Mouse (Mus musculus) adrenal gland, adult (tissue): Measurements from ENCODE around the gene Tesk1.
A peak's percentile ranks its signal among the peaks of the same experiment; 100 is the strongest.

ENCODE experiments used
- DNase-seq, 2 experiments: peaks; one replicate each; pipeline ENCODE4 v3.0.0; 2022 to 2023; ENCODE audit warnings: low spot score in 1 of 2; ENCODE audit not compliant: inconsistent age in 2 of 2

Tesk1 gene

DNA sequence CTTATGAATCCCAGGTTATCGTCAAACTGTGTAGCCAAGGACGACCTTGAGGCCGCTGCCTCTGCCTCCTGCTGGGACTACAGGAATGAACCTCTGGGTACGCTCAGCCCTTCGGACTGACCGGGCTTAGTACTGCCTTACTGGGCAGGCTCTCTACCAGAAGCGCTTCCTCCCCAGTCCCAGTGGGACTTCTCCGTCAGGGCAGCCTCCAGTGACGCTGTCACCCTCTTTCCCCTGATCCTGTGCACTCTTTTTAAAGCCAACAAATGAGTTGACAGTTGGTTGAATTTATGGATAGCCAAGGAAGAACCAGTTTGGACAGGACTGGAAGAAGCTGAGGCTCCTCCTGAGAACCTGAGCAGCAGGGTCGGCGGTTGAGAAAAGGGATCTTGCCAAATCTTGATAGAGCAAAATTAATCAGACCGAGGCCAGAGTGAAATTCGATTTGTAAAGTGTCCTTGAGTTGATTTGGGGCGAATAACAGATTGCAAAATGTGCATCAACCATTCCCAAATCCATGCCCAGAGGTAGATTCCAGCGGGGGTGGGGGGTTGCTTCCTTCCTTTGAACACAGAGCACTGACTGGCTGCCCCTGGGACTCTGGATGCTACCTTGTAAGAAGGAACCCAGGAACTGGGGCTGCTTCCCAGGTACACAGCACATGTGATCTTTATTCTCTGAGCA, 22.6 kb upstream of the Tesk1 start:
- DNase-seq = peak; percentile 68 to 85

DNA sequence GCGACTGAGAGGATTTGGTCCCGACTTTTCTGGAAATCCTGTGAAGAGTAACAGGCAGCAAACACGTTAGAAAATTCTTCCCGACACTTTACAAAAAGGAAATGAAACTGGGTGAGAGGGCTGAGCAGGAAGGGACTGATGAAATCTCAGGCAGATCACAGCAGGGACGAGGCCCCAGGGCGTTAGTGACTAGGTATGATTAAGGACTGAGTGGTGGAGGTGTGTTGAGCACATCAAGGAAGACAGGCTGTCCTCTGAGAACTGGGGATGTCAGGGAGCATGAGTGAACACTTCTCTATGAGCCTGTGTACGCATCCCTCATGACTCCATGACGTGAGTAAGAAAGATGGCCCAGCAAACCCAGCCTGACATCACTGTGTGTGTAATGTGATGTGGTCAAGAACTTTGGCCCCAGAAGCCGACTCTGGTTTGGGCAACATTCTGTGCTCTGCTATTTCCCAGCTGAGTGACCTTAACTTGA, 21.9 kb upstream of the Tesk1 start:
- DNase-seq = peak in 1 of 2 experiments; percentile 23

DNA sequence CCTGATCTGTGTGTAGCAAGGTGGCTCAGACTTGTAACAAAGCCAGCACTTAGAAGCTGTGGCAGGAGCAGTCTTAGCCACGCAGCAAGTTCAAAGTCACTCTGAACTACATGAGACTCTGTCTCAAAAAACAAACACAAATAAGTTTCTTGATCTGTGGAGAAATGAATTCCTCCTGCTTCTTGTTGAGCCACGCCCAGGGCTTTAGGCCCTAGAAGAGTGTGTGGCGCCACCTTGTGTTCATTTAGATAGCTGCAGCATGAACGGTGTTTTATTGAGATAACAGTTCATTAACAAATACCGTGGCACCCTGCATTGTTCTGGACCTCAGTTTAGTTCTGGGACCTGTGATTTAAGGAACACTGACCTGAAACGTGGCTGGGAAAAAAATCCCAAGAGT, 21.4 kb upstream of the Tesk1 start:
- peak; percentile 82 to 95 for DNase-seq

DNA sequence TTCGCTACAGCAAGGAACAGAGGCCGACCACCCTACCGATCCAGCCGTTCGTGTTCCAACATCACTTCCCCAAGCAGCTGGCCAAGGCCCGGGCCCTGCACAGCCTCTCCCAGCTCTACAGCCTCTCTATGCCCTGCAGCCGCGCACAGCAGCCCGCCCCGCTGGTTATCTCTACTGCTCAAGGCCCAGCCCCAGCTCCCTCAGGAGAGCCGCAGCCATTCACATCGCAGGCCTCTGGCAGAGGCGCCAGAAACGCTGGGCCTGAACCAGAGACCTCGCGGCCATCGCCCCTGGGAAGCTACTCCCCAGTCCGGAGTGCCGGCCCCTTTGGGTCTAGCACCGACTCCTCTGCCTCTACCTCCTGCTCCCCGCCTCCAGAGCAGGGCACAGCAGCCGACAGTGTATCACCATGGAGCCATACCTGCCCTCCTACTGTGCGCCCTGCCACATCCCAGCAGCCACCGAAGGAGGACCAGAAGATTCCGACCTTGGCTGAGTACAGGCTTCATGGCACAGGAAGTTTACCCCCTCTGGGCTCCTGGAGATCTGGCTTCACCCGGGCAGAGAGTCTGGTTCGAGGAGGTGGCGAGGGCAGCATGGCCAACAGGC, 20.0 kb upstream of the Tesk1 start:
- DNase-seq = peak in 1 of 2 experiments; percentile 3

DNA sequence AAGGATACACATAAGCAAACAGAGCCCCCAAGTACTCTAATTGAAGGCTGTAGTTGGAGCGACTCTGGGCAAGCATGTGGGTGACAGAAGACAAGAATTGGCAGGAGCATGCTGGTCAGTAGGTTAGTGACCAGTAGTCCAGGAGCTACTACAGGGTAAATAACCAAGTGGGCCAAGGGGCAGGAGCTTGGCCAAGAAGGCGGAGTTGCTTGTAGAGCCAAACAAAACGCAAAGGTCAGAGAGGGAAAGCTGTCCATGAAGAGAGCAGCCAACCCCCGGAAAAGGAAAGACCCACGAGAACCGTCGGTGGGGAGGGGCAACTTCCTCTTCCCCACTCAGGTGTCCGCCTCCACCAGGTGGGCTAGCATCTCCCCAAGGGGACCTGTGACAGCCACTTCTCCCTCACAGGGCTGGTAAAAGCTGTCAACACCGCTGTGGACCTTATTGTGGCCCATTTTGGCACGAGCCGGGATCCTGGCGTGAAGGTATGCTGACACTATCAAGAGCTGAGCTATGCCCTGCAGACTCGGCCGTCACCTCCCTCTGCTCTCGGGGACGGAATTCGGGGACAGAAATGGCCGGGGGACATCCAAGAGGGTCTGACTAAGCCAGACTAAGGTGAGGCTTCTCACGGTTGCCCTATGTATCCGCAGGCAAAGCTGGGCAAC, 18.3 kb upstream of the Tesk1 start:
- peak in 1 of 2 experiments; percentile 70 for DNase-seq

DNA sequence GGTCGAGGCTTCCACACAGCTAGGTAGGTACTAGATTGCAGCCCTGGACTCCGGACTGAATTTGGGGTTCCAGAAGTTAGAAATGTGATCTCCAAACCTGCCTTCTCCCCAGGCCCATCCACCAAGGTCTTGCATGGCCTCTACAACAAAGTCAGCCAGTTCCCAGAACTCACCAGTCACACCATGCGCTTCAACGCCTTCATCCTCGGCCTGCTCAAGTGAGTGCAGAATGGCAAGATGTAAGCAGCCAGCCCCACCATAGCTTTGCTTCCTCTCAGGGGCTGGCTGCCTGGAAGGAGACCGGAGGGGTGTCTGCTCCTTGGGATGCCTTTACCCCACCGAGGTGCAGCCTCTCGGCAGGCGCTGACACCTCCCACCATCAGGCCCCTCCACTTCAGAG, 17.7 kb upstream of the Tesk1 start:
- no peak for DNase-seq

DNA sequence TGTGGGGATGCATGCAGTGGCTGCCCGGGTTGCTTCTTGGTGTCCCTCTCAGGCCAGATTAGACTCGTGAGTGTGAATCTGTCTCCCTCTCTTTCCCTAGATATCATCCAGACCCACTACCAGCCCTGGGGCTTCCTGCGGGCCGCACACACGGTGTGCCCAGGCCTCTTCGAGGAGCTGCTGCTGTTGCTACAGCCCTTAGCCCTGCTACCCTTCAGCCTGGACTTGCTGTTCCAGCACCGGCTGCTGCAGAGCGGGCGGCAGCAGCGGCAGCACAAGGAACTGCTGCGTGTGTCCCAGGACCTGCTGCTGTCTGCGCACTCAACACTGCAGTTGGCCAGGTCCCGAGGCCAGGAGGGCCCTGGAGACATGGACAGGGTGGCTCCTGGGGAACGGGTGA, 16.5 kb upstream of the Tesk1 start:
- no peak for DNase-seq

DNA sequence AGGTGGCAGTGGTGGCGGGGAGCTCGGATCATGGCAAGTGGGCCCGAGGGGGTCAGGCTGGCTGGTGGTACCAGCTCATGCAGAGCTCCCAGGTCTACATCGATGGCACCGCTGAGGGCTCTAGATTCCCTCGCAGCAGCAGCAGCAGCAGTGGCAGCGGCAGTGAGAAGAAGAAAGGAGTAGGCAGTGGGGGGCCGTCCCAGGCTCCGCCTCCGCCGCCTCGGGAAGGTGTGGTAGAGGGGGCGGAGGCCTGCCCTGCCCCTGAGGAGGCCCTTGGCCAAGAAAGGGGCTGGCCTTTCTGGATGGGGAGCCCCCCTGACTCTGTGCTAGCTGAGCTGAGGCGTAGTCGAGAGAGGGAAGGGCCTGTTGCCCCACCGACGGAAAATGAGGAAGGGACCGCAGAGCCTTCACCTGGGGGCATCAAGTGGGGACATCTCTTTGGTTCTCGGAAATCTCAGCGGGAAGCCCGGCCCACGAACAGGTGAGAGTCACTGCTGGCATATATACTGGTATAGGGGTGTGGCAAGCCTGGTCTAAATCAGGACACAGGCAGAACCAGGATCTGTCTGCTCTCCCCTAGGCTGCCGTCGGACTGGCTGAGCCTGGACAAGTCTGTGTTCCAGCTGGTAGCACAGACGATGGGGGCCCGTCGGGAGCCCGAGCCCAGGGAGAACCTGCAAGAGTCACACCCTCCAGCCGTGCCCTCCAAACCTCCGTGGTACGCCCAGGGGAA, 15.9 kb upstream of the Tesk1 start:
- DNase-seq = no peak

DNA sequence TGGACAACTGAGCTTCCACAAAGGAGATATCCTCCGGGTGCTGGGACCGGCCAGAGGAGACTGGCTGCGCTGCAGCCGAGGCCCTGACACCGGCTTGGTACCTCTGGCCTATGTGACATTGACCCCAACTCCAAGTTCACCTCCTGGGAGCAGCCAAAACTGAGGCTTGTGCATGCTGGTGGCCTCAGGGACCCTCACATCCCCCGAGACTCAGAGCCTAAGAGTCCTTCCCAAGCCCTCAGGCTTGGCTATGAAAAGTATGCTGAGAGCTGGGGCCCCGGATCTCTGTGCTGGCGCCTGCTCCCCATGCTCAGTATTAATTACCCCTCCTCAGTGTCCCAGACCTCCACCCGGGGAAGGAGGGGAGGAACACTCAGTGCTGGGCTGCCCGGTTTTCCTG, 15.3 kb upstream of the Tesk1 start:
- DNase-seq = no peak

DNA sequence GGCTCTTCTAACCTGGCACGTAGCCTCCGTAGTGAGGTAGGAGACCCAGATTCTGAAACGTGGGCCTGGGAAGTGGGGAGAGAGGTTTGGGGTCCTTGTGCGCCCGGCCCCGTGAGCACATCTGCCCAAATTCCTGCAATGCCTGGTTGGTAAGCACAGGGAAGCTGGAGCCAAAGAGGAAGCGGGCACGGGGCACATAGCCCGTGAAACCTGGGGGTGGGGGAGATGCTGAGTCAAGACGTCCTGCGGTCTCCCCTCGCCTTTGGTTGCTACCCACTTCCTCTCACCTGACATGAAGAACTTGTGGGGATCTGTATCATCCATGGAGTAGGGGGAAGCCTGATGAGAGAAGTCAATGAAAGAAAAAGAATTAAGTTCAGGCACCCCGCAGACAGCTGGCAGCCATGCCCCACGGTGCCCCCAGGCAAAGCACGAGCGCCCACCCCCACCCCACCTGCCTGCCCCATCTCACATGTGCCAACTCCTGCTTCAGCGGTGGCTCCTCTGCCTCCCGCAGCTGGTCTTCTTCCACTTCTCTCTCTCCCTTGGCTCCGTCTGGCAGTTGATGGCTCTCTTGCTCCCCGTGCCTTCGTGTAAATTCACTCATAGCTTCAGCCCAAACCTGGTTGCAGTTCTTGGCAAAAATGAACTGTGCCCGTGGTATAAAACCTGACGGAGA, 14.1 kb upstream of the Tesk1 start:
- DNase-seq = no peak

DNA sequence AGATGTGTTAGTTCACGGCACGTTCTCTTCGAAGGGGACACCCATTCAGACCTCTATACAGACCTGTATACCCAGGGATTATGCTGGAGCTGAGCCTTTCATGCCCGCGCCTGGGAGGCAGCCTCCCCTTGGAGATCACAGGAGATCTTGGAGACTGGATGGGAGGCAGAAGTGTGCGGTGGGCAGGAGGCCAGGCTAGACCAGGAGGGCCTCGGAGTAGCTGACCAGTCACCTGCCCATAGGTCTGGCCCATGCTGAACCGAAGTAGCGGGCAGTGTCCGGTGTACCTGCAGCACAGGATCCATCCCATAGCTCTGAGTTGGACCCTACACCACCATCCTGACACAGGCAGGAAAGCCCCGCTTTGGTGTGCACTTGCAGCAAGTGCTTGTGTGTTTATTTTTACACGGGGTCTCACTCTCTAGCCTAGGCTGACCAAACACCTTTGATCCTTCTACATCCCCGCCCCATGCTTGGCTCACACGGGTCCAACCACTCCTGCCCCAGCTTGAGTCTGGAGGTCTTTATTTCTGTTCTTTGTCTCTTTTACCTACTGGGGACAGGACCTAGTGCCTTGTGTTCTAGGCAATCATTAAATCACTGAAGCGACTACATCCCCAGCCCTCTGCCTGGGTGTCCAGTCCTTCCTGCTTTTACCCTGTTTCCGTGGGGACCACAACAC, 13.4 kb upstream of the Tesk1 start:
- no peak for DNase-seq

DNA sequence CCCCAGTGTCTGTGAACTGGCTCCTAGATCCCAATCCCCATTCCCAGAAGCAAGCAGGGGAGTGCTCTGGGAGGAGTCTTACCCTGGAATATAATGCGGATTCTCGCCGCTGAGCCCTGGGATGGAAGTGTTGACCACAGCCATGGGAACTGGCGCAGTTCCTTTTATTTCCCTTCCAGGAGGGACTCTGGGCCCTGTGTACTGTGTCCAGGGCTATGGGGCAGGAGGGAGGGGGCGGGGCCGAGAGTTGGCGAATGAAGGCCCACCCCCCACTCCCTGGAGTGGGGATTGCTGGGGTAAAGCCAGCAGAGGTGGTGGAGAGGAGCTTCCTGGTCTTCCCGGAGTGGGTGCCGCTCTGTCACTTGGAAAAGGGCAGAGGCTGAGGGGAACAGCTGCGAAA, 12.8 kb upstream of the Tesk1 start, which contains the start of gene Fam166b:
Gene Fam166b, minus strand, starts transcription at position 189 of the 400 bp plus-strand sequence.
- DNase-seq = peak in 1 of 2 experiments; percentile 35

DNA sequence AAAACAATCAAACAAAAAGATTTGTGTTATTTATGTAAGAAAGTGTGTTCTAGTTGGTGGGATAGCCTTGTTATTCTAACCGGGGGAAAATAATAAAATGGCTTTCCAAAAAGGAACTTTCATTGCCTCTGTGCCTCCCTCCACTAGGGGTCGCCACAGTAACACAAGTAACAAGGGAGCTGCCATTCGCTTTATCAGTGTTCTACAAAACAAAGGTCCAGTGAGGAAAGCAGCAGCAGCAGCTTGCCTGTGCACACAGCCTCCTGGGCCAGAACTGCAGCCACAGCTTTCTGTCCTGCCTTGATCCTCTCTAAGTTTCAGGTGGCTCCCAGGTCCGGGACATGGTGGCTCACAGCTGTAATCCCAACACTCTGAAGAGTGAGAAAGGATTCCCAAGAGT, 10.0 kb upstream of the Tesk1 start:
- peak; percentile 83 to 93 for DNase-seq

DNA sequence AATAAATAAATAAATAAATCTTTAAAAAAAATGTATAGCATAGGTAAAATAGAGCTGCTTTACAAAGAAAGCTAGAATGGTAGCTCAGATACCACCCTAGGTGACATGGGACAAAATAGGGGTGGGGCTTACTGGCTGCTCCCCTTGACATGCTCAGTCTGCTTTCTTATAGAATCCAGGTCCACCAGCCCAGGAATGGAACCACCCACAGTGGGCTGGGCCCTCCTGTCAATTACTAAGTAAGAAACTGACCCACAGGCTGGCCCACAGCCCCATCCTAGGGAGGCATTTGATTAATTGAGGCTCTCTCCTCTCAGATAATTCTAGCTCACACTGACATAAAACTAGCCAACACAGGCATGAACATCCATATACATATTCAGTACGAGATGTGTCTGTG, 8.9 kb upstream of the Tesk1 start:
- peak in 1 of 2 experiments; percentile 16 for DNase-seq

DNA sequence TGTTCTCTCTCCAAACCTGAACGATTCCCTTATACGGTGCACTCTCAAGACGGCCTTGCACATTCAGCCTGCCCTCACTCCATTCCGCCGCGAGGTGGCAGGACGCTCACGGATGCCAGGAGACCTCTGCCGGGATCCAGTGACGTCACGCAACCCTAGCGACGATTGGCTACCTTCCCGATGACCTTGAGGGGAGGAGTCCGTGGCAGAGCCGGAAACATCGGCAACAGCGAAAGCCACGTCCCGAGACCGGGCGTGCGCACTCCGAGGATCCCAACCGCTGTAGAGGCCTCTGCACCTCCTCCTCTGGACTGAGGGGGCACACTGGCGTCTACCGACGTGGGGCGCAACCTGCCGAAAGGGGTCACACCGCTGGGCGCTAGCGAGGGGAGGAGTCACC, 305 bp downstream of the Tesk1 start:
- DNase-seq = peak; percentile 100

DNA sequence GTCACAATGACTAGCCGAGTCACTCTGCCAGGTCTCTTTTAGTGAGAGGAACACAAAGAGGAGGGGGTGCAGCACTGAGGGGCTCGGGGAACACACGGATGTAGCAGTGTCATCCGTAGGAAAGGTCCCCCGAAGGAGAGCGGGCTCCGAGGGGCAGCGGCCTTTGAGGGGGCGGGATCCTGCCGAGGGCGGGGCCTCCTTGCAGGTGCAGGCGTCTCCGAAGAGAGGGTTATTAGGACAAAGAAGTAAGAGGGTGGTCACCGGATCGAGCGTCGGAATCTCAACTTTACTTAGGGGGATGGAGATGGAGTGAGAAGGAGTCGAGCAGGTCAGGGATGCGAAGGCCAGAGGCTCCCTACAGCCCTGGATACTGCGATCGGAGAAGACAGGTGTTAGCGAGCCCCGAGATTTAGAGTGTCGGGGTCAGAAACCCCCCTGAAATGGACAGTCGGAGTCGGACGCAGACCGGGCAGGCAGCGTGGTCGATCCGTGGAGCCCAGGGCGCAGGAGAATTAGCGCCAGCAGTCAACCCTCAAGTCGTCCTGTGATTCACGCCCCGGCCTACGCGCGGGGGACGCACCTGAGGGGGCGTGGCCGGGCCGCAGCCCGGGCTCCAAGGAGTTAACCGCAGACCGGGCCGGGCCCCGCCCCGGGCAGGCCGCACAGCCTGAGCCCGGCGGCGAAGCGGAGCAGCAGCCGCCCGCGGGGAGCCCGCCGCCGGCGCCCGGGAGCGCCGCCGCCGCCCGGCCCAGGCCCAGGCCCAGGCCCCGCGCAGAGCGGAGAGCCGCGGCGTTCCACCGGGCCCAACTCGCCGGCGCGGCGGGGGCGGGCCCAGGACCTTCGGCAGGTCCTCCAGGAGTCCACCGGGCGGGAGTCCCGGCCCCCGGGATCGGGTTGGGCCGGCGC, 970 bp downstream of the Tesk1 start:
- peak; percentile 84 to 92 for DNase-seq

DNA sequence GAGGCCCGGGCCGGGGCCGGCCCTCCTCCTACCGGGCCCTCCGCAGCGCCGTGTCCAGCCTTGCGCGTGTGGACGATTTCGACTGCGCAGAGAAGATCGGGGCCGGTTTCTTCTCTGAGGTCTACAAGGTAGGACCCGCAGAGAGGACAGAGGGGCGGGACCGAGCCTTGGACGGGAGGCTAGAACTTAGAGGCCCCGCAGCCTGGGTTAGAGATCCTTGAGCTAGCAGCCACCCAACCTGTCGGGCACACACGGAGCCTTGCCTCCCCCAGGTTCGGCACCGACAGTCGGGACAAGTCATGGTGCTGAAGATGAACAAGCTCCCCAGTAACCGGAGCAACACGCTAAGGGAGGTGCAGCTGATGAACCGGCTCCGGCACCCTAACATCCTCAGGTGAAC, 1.8 kb downstream of the Tesk1 start:
- DNase-seq = peak; percentile 60 to 80

DNA sequence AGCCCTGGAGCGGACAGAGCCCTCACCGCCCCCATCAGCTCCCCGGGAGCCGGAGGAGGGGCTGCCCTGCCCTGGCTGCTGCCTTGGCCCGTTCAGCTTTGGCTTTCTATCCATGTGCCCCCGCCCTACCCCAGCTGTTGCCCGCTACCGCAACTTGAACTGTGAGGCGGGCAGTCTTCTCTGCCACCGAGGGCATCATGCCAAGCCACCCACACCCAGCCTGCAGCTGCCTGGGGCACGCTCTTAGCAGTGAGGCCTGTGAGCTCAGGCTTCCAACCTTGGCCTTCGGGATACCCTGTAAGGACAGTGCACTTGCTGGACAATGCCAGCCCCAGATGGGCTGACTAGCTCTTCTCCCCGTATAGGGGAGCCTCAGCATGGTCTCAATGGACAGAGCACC, 5.5 kb downstream of the Tesk1 start:
- peak; percentile 51 to 73 for DNase-seq

DNA sequence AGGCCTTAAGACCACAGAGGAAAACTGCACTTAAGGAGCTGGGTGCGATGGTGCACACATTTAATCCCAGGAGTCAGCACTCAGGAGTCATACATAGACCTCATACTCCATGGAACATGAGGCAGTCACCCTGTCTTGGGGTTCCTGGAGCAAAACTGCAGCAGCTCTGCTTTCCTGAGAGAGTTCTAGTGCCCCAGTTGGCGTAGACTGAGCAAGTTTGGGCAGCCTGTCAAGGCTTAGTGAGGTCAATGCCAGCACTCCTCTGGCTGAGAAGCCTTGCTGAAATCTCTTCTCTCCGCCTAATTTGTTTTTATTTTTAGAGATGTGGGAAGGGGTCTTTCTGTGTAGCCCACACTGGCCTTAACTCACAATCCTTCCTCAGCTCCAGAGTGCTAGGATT, 6.8 kb downstream of the Tesk1 start:
- peak; percentile 54 to 85 for DNase-seq
